Mouse (Mus musculus) heart, embryonic 14.5 days (tissue): ENCODE measurements at regions not wholly inside any gene's neighbourhood (a gene's known extent, or its start where the extent isn't known, plus 50 kb on each side); places are given as distances from the start of the nearest gene placed in this dataset.

Source experiments
- ATAC-seq: fragments of 200-750 bp; cut with Nextera tagmentation; 2 replicates; pipeline ENCODE4 v1.8.0; 2017; ENCODE audit warnings: low read depth, moderate TSS enrichment; ENCODE audit not compliant: insufficient number of reproducible peaks, insufficient read depth, low FRiP score
- H3K27ac ChIP-seq, 2 experiments: fragments of 200-500 bp in 1 of 2; fragments of 300-500 bp in 1 of 2; sonication (generic) in 1 of 2; replicated peaks in 1 of 2; 2 replicates each; pipeline ENCODE4 v1.5.1; 2012 to 2014; ENCODE audit warnings: low read depth in 2 of 2, low read length in 2 of 2, control low read depth in 1 of 2, mild to moderate bottlenecking in 1 of 2, mixed read lengths in 1 of 2; ENCODE audit not compliant: control insufficient read depth in 1 of 2, insufficient read depth in 1 of 2
- H3K27me3 ChIP-seq: fragments of 300-500 bp; sonication (generic); 2 replicates; pipeline ENCODE4 v1.6.1; 2014; ENCODE audit warnings: mild to moderate bottlenecking, low read length, control low read depth; ENCODE audit not compliant: control insufficient read depth, insufficient read depth
- H3K36me3 ChIP-seq: fragments of 300-500 bp; sonication (generic); 2 replicates; pipeline ENCODE4 v1.6.1; 2014; ENCODE audit warnings: mild to moderate bottlenecking, control low read depth, low read length, mixed read lengths; ENCODE audit not compliant: control insufficient read depth, insufficient read depth
- H3K4me1 ChIP-seq, 2 experiments: fragments of 200-500 bp in 1 of 2; fragments of 300-500 bp in 1 of 2; sonication (generic) in 1 of 2; 2 replicates each; pipeline ENCODE4 v1.6.1; 2012 to 2014; ENCODE audit warnings: low read length in 2 of 2, control low read depth in 1 of 2, mixed read lengths in 1 of 2; ENCODE audit not compliant: control insufficient read depth in 2 of 2, insufficient read depth in 2 of 2
- H3K4me2 ChIP-seq: fragments of 300-500 bp; sonication (generic); 2 replicates; pipeline ENCODE4 v1.6.1; 2014; ENCODE audit warnings: mild to moderate bottlenecking, low read length
- H3K4me3 ChIP-seq, 2 experiments: fragments of 200-500 bp in 1 of 2; fragments of 300-500 bp in 1 of 2; sonication (generic) in 1 of 2; 2 replicates each; pipeline ENCODE4 v1.5.1; 2012 to 2014; ENCODE audit warnings: low read length in 2 of 2, mild to moderate bottlenecking in 2 of 2, control low read depth in 1 of 2, low read depth in 1 of 2, moderate library complexity in 1 of 2; ENCODE audit not compliant: control insufficient read depth in 1 of 2, insufficient read depth in 1 of 2
- H3K9ac ChIP-seq: fragments of 300-500 bp; sonication (generic); 2 replicates; pipeline ENCODE4 v1.6.1; 2014; ENCODE audit warnings: mild to moderate bottlenecking, low read length
- H3K9me3 ChIP-seq: fragments of 300-500 bp; sonication (generic); 2 replicates; pipeline ENCODE4 v1.6.1; 2016; ENCODE audit warnings: low read length, control low read depth; ENCODE audit not compliant: control insufficient read depth
- WGBS: fragments of 180-500 bp; shearing (Covaris S2); extraction: QIAGEN DNeasy Blood & Tissue Kit; methylation state at CpG from one replicate; pipeline ENCODE4 v1.1.7; 2014; 5-methylcytosine and 5-hydroxymethylcytosine counted together

- no peak for ATAC-seq
- Histone ChIP-seq H3K4me2 (no peak overlapping the region), H3K27ac (no peak overlapping the region), H3K27me3 (no peaks in the 10 kb centered on the region), H3K4me1 (peaks cover 7 to 11% of the 10 kb centered on the region in 2 experiments; a peak in 3 of 4 replicates), H3K4me3 (no peak overlapping the region), H3K9me3 (no peaks in the 10 kb centered on the region), H3K9ac (no peak overlapping the region), H3K36me3 (no peaks in the 10 kb centered on the region)
- WGBS, result 60% methylated on average over 2 of the region's 2 CpGs
Observed at GRCm38 (mm10) chr6:50973231-50973654, 319.0 kb upstream of the Npvf start.

- Histone ChIP-seq H3K4me3 (no peak overlapping the region), H3K27ac (no peak overlapping the region), H3K36me3 (no peaks in the 10 kb centered on the region), H3K9me3 (no peaks in the 10 kb centered on the region), H3K9ac (no peak overlapping the region), H3K4me2 (no peak overlapping the region), H3K4me1 (peaks cover 7 to 11% of the 10 kb centered on the region in 2 experiments; a peak in 3 of 4 replicates), H3K27me3 (no peaks in the 10 kb centered on the region)
- no peak for ATAC-seq
Observed at GRCm38 (mm10) chr6:50973815-50974214, 319.6 kb upstream of the Npvf start.

GRCm38 (mm10) chr6:50974961-50975360 is 320.7 kb upstream of the Npvf start:
- Histone ChIP-seq H3K27me3 (no peaks in the 10 kb centered on the region), H3K4me2 (no peak overlapping the region), H3K9me3 (no peaks in the 10 kb centered on the region), H3K9ac (no peak overlapping the region), H3K4me1 (peaks cover 6 to 9% of the 10 kb centered on the region in 2 experiments; a peak in 2 of 4 replicates), H3K27ac (no peak overlapping the region), H3K4me3 (no peak overlapping the region), H3K36me3 (no peaks in the 10 kb centered on the region)
- no peak for ATAC-seq
- 28% methylated on average over 1 of the region's 1 CpGs for WGBS

- Histone ChIP-seq H3K9me3 (no peaks in the 10 kb centered on the region), H3K4me3 (no peak overlapping the region), H3K36me3 (no peaks in the 10 kb centered on the region), H3K27ac (no peak overlapping the region), H3K27me3 (no peaks in the 10 kb centered on the region), H3K4me2 (no peak overlapping the region), H3K9ac (no peak overlapping the region), H3K4me1 (peaks cover 7 to 12% of the 10 kb centered on the region in 2 experiments; a peak in 1 of 4 replicates)
- no peak for ATAC-seq
- 61% methylated on average over 7 of the region's 7 CpGs for WGBS
Observed at GRCm38 (mm10) chr6:50976973-50977372, 322.7 kb upstream of the Npvf start.

GRCm38 (mm10) chr6:50977381-50977780 is 323.1 kb upstream of the Npvf start:
- WGBS, result 36% methylated on average over 8 of the region's 8 CpGs
- no peak for ATAC-seq
- no peaks in the 10 kb centered on the region for H3K36me3 ChIP-seq
- H3K27ac ChIP-seq, result no peak overlapping the region
- H3K27me3 ChIP-seq, result no peaks in the 10 kb centered on the region
- peaks cover 7 to 12% of the 10 kb centered on the region in 2 experiments; a peak in 1 of 4 replicates for H3K4me1 ChIP-seq
- no peak overlapping the region for H3K4me2 ChIP-seq
- no peak overlapping the region for H3K4me3 ChIP-seq
- H3K9ac ChIP-seq, result no peak overlapping the region
- no peaks in the 10 kb centered on the region for H3K9me3 ChIP-seq

GRCm38 (mm10) chr6:50978016-50978415 is 323.8 kb upstream of the Npvf start:
- Histone ChIP-seq H3K4me2 (no peak overlapping the region), H3K4me1 (peaks cover 7 to 12% of the 10 kb centered on the region in 2 experiments; a peak in 1 of 4 replicates), H3K36me3 (no peaks in the 10 kb centered on the region), H3K9ac (no peak overlapping the region), H3K27me3 (no peaks in the 10 kb centered on the region), H3K27ac (peak overlapping the region; percentile 25 to 35; a peak in 1 of 4 replicates), H3K4me3 (no peak overlapping the region), H3K9me3 (no peaks in the 10 kb centered on the region)
- 61% methylated on average over 4 of the region's 4 CpGs for WGBS
- no peak for ATAC-seq

- no peak overlapping the region for H3K4me2 ChIP-seq
- peak overlapping the region; percentile 25 to 35; a peak in 2 of 4 replicates for H3K27ac ChIP-seq
- H3K9ac ChIP-seq, result no peak overlapping the region
- H3K4me1 ChIP-seq, result peaks cover 7 to 14% of the 10 kb centered on the region in 2 experiments; a peak in 2 of 4 replicates
- ATAC-seq, result no peak
- 46% methylated on average over 3 of the region's 3 CpGs for WGBS
- H3K36me3 ChIP-seq, result no peaks in the 10 kb centered on the region
- no peaks in the 10 kb centered on the region for H3K27me3 ChIP-seq
- H3K9me3 ChIP-seq, result no peaks in the 10 kb centered on the region
- no peak overlapping the region for H3K4me3 ChIP-seq
Observed at GRCm38 (mm10) chr6:50978571-50978970, 324.3 kb upstream of the Npvf start.

GRCm38 (mm10) chr6:50979764-50980163 is 325.5 kb upstream of the Npvf start:
- no peaks in the 10 kb centered on the region for H3K27me3 ChIP-seq
- no peaks in the 10 kb centered on the region for H3K36me3 ChIP-seq
- H3K9me3 ChIP-seq, result no peaks in the 10 kb centered on the region
- H3K4me3 ChIP-seq, result no peak overlapping the region
- H3K9ac ChIP-seq, result no peak overlapping the region
- H3K27ac ChIP-seq, result no peak overlapping the region
- WGBS, result 72% methylated on average over 1 of the region's 1 CpGs
- H3K4me2 ChIP-seq, result no peak overlapping the region
- H3K4me1 ChIP-seq, result peaks cover 13 to 22% of the 10 kb centered on the region in 2 experiments
- ATAC-seq, result no peak
